Mouse (Mus musculus) myocyte (in vitro differentiated cells): ENCODE data around the gene Flii. TPM values are rescaled to one million over a fixed set of nuclear protein-coding genes. Genes with fewer than 3 reads are reported as not detected.

ENCODE experiments used
- H3K27me3 ChIP-seq: one replicate; pipeline ENCODE4 v1.6.1; 2011; ENCODE audit not compliant: control insufficient read depth, insufficient read depth, insufficient read length
- H3K36me3 ChIP-seq: one replicate; pipeline ENCODE4 v1.6.1; 2011; ENCODE audit not compliant: control insufficient read depth, insufficient read depth
- H3K4me2 ChIP-seq: one replicate; pipeline ENCODE4 v1.6.1; 2011; ENCODE audit warnings: low read depth, control low read depth
- H3K4me3 ChIP-seq: one replicate; pipeline ENCODE4 v1.5.1; 2011; ENCODE audit warnings: mild to moderate bottlenecking, control low read depth, moderate library complexity
- H3K79me2 ChIP-seq: one replicate; pipeline ENCODE4 v1.6.1; 2011; ENCODE audit not compliant: control insufficient read depth, insufficient read depth
- H3ac ChIP-seq: one replicate; pipeline ENCODE4 v1.6.1; 2011; ENCODE audit not compliant: control insufficient read depth, insufficient read length
- E2F4 ChIP-seq: IDR thresholded peaks from one replicate; pipeline ENCODE4 v1.6.1; 2011; ENCODE audit warnings: mild to moderate bottlenecking, control low read depth, moderate library complexity; ENCODE audit not compliant: insufficient read depth
- MAX ChIP-seq: IDR thresholded peaks from one replicate; pipeline ENCODE4 v1.6.1; 2011; ENCODE audit warnings: low read depth, mild to moderate bottlenecking, control low read depth
- MYOD1 ChIP-seq, 3 experiments: IDR thresholded peaks; one replicate each; pipeline ENCODE4 v1.6.1; 2011; ENCODE audit warnings: control low read depth in 2 of 3, low read depth in 2 of 3, mild to moderate bottlenecking in 2 of 3, moderate library complexity in 1 of 3; ENCODE audit not compliant: insufficient read length in 2 of 3, control insufficient read depth in 1 of 3
- MYOG ChIP-seq, 3 experiments: IDR thresholded peaks; one replicate each; pipeline ENCODE4 v1.6.1; 2011; ENCODE audit warnings: control low read depth in 2 of 3, low read depth in 2 of 3, mild to moderate bottlenecking in 2 of 3; ENCODE audit not compliant: insufficient read length in 2 of 3, control insufficient read depth in 1 of 3, insufficient read depth in 1 of 3
- POLR2A ChIP-seq: IDR thresholded peaks from one replicate; pipeline ENCODE4 v1.6.1; 2011; ENCODE audit warnings: low read depth, mild to moderate bottlenecking, control low read depth, moderate library complexity; ENCODE audit not compliant: insufficient read length
- POLR2AphosphoS2 ChIP-seq: IDR thresholded peaks from one replicate; pipeline ENCODE4 v1.6.1; 2011; ENCODE audit warnings: low read depth, control low read depth; ENCODE audit not compliant: insufficient read length
- REST ChIP-seq: IDR thresholded peaks from one replicate; pipeline ENCODE4 v1.6.1; 2011; ENCODE audit warnings: mild to moderate bottlenecking, control low read depth, moderate library complexity; ENCODE audit not compliant: insufficient read depth, insufficient read length
- SRF ChIP-seq: IDR thresholded peaks from one replicate; pipeline ENCODE4 v1.6.1; 2011; ENCODE audit warnings: low read depth; ENCODE audit not compliant: control insufficient read depth, insufficient read length
- TCF12 ChIP-seq: IDR thresholded peaks from one replicate; pipeline ENCODE4 v1.6.1; 2011; ENCODE audit warnings: mild to moderate bottlenecking, control low read depth; ENCODE audit not compliant: poor library complexity, insufficient read depth, severe bottlenecking
- TCF3 ChIP-seq: IDR thresholded peaks from one replicate; pipeline ENCODE4 v1.6.1; 2011; ENCODE audit warnings: low read depth, control low read depth; ENCODE audit not compliant: insufficient read length
- USF1 ChIP-seq: IDR thresholded peaks from one replicate; pipeline ENCODE4 v1.6.1; 2011; ENCODE audit warnings: low read depth, mild to moderate bottlenecking, control low read depth, moderate library complexity
- polyA plus RNA-seq: library from polyadenylated mRNA; unstranded; fragments of >200 nt; fragmentation: generic; extraction: Trizol; gene quantifications from one replicate; pipeline ENCODE4 v1.2.1, GENCODE M21; 2012; ENCODE audit warnings: missing spikeins

Flii gene
- polyA plus RNA-seq, 1 experiment = 247 TPM

DNA sequence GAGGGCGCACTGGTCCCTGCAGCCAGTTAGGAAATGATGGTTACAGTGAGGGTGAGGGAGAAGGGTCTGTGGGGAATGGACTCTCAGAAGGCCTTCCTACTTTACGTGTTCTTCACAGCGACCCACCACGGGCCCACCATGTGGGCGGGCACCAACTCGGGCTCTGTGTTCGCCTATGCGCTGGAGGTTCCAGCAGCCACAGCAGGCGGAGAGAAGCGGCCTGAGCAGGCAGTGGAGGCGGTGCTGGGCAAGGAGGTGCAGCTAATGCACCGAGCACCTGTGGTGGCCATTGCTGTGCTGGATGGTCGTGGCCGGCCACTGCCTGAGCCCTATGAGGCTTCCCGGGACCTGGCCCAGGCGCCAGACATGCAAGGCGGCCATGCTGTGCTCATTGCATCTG is 15.8 kb downstream of the Flii start:
- Histone ChIP-seq H3K79me2 (no peaks in the 10 kb centered on the region), H3K4me3 (no peak overlapping the region), H3ac (no peak overlapping the region), H3K27me3 (no peaks in the 10 kb centered on the region), H3K36me3 (peaks cover 11% of the 10 kb centered on the region), H3K4me2 (no peak overlapping the region)
- TF ChIP-seq TCF3 = no peak
- TF ChIP-seq SRF = no peak
- peak; percentile 19 for TF ChIP-seq POLR2A
- TF ChIP-seq REST = no peak

DNA sequence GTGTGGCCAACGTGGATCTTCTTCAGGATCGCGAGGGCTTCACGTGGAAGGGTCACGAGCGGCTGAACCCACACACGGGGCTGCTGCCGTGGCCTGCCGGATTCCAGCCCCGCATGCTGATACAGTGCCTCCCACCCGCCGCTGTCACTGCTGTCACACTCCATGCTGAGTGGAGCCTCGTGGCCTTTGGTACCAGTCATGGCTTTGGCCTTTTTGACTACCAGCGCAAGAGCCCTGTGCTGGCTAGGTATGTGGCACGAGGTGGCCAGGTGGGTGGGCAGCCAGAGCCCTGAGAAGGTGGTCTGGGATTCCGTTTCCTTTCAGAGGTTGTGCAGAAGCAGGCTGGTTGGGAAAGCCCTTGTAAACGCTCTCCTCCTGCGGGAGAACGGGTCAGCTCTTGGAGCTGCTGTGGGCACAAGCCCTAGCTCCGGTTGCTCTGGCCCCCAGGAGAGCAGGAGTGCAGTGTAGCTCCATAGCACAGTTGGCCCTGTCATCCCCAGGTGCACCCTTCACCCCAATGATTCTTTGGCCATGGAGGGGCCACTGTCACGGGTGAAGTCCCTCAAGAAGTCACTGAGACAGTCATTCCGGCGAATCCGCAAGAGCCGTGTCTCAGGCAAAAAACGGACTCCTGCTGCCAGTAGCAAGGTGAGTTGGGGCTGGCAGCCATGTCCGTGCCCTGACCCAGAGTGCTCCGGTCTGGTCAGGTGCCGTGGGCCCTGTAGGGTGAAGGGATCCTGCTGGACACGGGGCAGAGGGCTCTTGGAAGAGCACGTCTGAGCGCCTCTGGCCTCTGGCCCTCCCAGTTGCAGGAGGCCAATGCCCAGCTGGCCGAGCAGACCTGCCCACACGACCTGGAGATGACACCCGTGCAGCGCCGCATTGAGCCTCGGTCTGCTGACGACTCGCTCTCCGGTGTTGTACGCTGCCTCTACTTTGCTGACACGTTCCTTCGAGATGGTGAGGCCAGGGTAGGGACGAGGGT is 17.3 kb downstream of the Flii start:
- Histone ChIP-seq H3K79me2 (peaks cover 3% of the 10 kb centered on the region), H3K27me3 (no peaks in the 10 kb centered on the region), H3ac (no peak overlapping the region), H3K4me2 (no peak overlapping the region), H3K4me3 (no peak overlapping the region), H3K36me3 (peaks cover 3% of the 10 kb centered on the region)
- TF ChIP-seq USF1 = no peak
- no peak for TF ChIP-seq TCF12
- no peak for TF ChIP-seq MAX
- no peak for TF ChIP-seq REST
- no peak for TF ChIP-seq MYOD1 (IDR thresholded peaks at IDR 0.05; ENCODE audit: control insufficient read depth in 1 of 3, insufficient read length in 2 of 3, low read depth in 2 of 3)
- TF ChIP-seq MYOG (IDR thresholded peaks at IDR 0.05; ENCODE audit: control insufficient read depth in 1 of 3, insufficient read depth in 1 of 3, insufficient read length in 2 of 3, low read depth in 2 of 3) = no peak

DNA sequence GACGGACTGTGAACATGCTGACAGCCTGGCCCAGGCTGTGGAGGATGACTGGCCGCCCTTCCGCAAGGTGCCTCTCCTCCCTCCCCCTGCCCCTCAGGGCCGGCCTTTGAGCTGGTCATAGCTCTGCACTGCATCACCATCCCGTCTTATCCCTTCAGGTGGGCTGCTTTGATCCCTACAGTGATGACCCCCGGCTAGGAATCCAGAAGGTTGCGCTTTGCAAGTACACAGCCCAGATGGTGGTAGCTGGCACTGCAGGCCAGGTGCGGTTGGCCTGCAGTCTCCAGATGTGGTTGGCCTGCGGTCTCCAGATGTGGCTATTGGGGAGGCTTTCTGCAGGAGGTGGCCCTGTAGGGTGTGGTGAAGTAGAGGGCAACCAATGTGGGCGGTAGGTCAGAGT is 18.4 kb downstream of the Flii start:
- peaks cover 13% of the 10 kb centered on the region for H3K79me2 ChIP-seq
- TF ChIP-seq USF1 (no peak), POLR2A (no peak)
- H3ac ChIP-seq = no peak overlapping the region
- H3K4me3 ChIP-seq = no peak overlapping the region
- no peaks in the 10 kb centered on the region for H3K27me3 ChIP-seq
- peaks cover 3% of the 10 kb centered on the region for H3K36me3 ChIP-seq
- H3K4me2 ChIP-seq = no peak overlapping the region

DNA sequence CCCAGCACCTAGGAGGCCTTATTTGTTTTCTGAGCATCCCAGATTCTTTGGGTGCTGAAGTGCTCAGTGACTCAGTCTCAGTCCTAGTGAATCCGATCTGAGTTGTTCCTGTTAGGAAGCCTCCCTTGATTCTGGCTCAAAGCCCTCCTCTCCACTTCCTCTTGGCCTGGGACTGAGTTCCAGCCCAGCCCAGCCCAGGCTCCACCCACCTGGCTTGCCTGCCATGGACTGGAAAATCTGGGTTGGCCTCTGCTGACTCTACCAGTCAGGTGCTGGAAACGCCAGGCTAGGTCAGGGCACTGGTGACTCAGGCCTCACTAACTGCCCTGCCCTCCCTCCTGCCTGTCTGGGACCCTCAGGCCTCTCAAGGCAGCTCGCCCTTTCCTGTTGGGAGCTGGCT is 19.4 kb downstream of the Flii start:
- Histone ChIP-seq H3K4me2 (peak overlapping the region; percentile 68), H3ac (no peak overlapping the region), H3K79me2 (peaks cover 23% of the 10 kb centered on the region), H3K4me3 (no peak overlapping the region), H3K27me3 (no peaks in the 10 kb centered on the region), H3K36me3 (peaks cover 3% of the 10 kb centered on the region)
- TF ChIP-seq MYOG (IDR thresholded peaks at IDR 0.05; ENCODE audit: control insufficient read depth in 1 of 3, insufficient read depth in 1 of 3, insufficient read length in 2 of 3, low read depth in 2 of 3) (no peak), MYOD1 (IDR thresholded peaks at IDR 0.05; ENCODE audit: control insufficient read depth in 1 of 3, insufficient read length in 2 of 3, low read depth in 2 of 3) (peak in 1 of 3 experiments; percentile 22), REST (no peak), POLR2A (peak; percentile 24), TCF3 (no peak)

DNA sequence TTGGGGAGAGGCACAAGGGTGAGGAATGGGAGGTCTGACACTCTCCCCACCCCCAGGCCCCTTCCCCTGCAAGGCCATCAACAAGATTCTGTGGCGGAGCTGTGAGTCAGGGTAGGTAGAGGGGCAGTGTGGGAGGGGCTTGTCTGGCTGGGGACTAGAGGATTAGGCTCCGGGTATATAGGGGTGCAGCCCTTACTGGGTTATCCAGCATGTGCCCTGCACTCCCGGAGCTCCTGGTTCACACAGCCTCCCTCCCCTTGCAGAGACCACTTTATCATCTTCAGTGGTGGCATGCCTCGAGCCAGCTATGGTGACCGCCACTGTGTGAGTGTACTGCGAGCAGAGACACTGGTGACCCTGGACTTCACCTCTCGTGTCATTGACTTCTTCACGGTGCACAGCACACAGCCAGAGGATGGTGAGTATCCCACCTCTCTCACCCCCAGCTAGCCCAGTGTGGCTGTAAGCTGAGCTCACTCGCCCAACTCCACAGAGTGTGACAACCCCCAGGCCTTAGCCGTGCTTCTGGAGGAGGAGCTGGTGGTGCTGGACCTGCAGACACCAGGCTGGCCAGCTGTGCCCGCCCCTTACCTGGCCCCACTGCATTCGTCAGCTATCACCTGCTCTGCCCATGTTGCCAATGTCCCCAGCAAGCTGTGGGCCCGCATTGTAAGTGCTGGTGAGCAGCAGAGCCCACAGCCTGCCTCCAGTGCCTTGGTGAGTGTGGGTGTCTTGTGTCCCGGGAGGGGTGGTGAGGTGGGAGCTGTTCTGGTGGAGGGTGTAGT is 20.2 kb downstream of the Flii start:
- Histone ChIP-seq H3K4me3 (no peak overlapping the region), H3K36me3 (peaks cover 3% of the 10 kb centered on the region), H3K79me2 (peaks cover 31% of the 10 kb centered on the region), H3K27me3 (no peaks in the 10 kb centered on the region), H3K4me2 (peak overlapping the region; percentile 68), H3ac (no peak overlapping the region)
- TF ChIP-seq TCF12 (no peak), POLR2AphosphoS2 (no peak), MYOD1 (IDR thresholded peaks at IDR 0.05; ENCODE audit: control insufficient read depth in 1 of 3, insufficient read length in 2 of 3, low read depth in 2 of 3) (peak in 1 of 3 experiments; percentile 44), MYOG (IDR thresholded peaks at IDR 0.05; ENCODE audit: control insufficient read depth in 1 of 3, insufficient read depth in 1 of 3, insufficient read length in 2 of 3, low read depth in 2 of 3) (peak in 1 of 3 experiments; percentile 55), USF1 (no peak), REST (no peak), E2F4 (no peak), TCF3 (no peak)
